Mouse (Mus musculus): ENCODE measurements around the gene Wdr27.

Wdr27 gene

GRCm38 (mm10) chr17:14816107-14816506 is 126.9 kb downstream of the Wdr27 start:
- no peak for DNase-seq

GRCm38 (mm10) chr17:14815304-14815703 is 127.7 kb downstream of the Wdr27 start:
- no peak for DNase-seq

- no peak for DNase-seq
These were observed 130.3 kb downstream of the Wdr27 start for GRCm38 (mm10) chr17:14812631-14813030.

GRCm38 (mm10) chr17:14812033-14812432 is 130.9 kb downstream of the Wdr27 start:
- no peak for DNase-seq

- DNase-seq: no peak
These were observed 136.2 kb downstream of the Wdr27 start for GRCm38 (mm10) chr17:14806808-14807207.

GRCm38 (mm10) chr17:14799243-14799642 is 143.7 kb downstream of the Wdr27 start:
- DNase-seq: no peak

- no peak for DNase-seq
These were observed 147.9 kb downstream of the Wdr27 start for GRCm38 (mm10) chr17:14795074-14795473.

GRCm38 (mm10) chr17:14779356-14779755 is 163.6 kb downstream of the Wdr27 start:
- DNase-seq: no peak

GRCm38 (mm10) chr17:14771339-14771738 is 171.6 kb downstream of the Wdr27 start:
- no peak for DNase-seq

- no peak for DNase-seq
These were observed 172.6 kb downstream of the Wdr27 start for GRCm38 (mm10) chr17:14770377-14770776.

Data from cerebellum, adult 8-10 months (tissue).